Mouse (Mus musculus) ovary, adult 18-20 months (tissue): ENCODE data around the gene Ldlrad1.

Experiments
- DNase-seq: peaks from one replicate; pipeline ENCODE4 v3.0.0; 2022; ENCODE audit warnings: low spot score, mixed read lengths

The Ldlrad1 gene

GRCm38 (mm10) chr4:107208880-107209279, at the start of gene Ldlrad1:
Ldlrad1 (plus strand) TSS chr4:107209180.
- no peak for DNase-seq

GRCm38 (mm10) chr4:107160181-107160580, 48.8 kb upstream of the Ldlrad1 start:
- no peak for DNase-seq

- DNase-seq: no peak
Measured at GRCm38 (mm10) chr4:107163341-107163740, 45.6 kb upstream of the Ldlrad1 start.

GRCm38 (mm10) chr4:107163756-107164587, 45.0 kb upstream of the Ldlrad1 start:
- peak; percentile 22 for DNase-seq

- no peak for DNase-seq
Measured at GRCm38 (mm10) chr4:107166700-107167099, 42.3 kb upstream of the Ldlrad1 start.

- no peak for DNase-seq
Measured at GRCm38 (mm10) chr4:107167798-107168197, 41.2 kb upstream of the Ldlrad1 start.

- DNase-seq: no peak
Measured at GRCm38 (mm10) chr4:107177506-107177905, 31.5 kb upstream of the Ldlrad1 start.

GRCm38 (mm10) chr4:107178182-107178829, 30.7 kb upstream of the Ldlrad1 start, which contains the start of gene Tmem59:
Tmem59 (plus strand) TSS chr4:107178399.
- peak; percentile 98 for DNase-seq

- peak; percentile 9 for DNase-seq
Measured at GRCm38 (mm10) chr4:107178830-107179490, 30.0 kb upstream of the Ldlrad1 start, which contains the start of gene Tceanc2. Tceanc2 (minus strand) TSS chr4:107179116.

GRCm38 (mm10) chr4:107179561-107179960, 29.4 kb upstream of the Ldlrad1 start:
- DNase-seq: no peak

GRCm38 (mm10) chr4:107180746-107181145, 28.2 kb upstream of the Ldlrad1 start:
- no peak for DNase-seq

GRCm38 (mm10) chr4:107181866-107182265, 27.1 kb upstream of the Ldlrad1 start:
- no peak for DNase-seq

- no peak for DNase-seq
Measured at GRCm38 (mm10) chr4:107182796-107183195, 26.2 kb upstream of the Ldlrad1 start.

GRCm38 (mm10) chr4:107183203-107183602, 25.8 kb upstream of the Ldlrad1 start:
- no peak for DNase-seq

- no peak for DNase-seq
Measured at GRCm38 (mm10) chr4:107185703-107186102, 23.3 kb upstream of the Ldlrad1 start.

GRCm38 (mm10) chr4:107193841-107194240, 15.1 kb upstream of the Ldlrad1 start:
- no peak for DNase-seq

GRCm38 (mm10) chr4:107196454-107196853, 12.5 kb upstream of the Ldlrad1 start:
- no peak for DNase-seq

- DNase-seq: no peak
Measured at GRCm38 (mm10) chr4:107198072-107198471, 10.9 kb upstream of the Ldlrad1 start.

- DNase-seq: no peak
Measured at GRCm38 (mm10) chr4:107201779-107202178, 7.2 kb upstream of the Ldlrad1 start.

- DNase-seq: no peak
Measured at GRCm38 (mm10) chr4:107203001-107203400, 6.0 kb upstream of the Ldlrad1 start.

- no peak for DNase-seq
Measured at GRCm38 (mm10) chr4:107207016-107207415, 2.0 kb upstream of the Ldlrad1 start.

GRCm38 (mm10) chr4:107210483-107211097, 1.6 kb downstream of the Ldlrad1 start:
- DNase-seq: no peak
